Mouse (Mus musculus): Measurements from ENCODE around the gene Grin2c.

GRCm38 (mm10) chr11:115295939-115296338, 28.9 kb upstream of the Grin2c start:
- TF ChIP-seq TAL1 (IDR thresholded peaks at IDR 0.05; ENCODE audit: low read length), result no peak
- TF ChIP-seq GATA1 (IDR thresholded peaks at IDR 0.05; ENCODE audit: low read length), result no peak

All from erythroblast, embryonic 14.5 days (primary cell).